Mouse (Mus musculus) midbrain, embryonic 14.5 days (tissue): ENCODE measurements around the gene Hoxa5. TPM values are rescaled to one million over a fixed set of nuclear protein-coding genes. Genes with fewer than 3 reads are reported as not detected.
A peak's percentile ranks its signal among the peaks of the same experiment; 100 is the strongest.

ENCODE experiments used
- ATAC-seq: fragments of 200-750 bp; cut with Nextera tagmentation; 2 replicates; pipeline ENCODE4 v1.8.0; 2017; ENCODE audit warnings: moderate number of reproducible peaks, moderate library complexity; ENCODE audit not compliant: low FRiP score, low TSS enrichment
- DNase-seq: peaks from one replicate; pipeline ENCODE4 v3.0.0-alpha.2; 2015
- H3K27ac ChIP-seq: fragments of 300-500 bp; sonication (generic); replicated peaks from 2 replicates; pipeline ENCODE4 v1.5.1; 2014; ENCODE audit warnings: mild to moderate bottlenecking, low read depth, low read length, moderate library complexity
- H3K27me3 ChIP-seq: fragments of 300-500 bp; sonication (generic); 2 replicates; pipeline ENCODE4 v1.6.1; 2014; ENCODE audit warnings: low read length, control low read depth, mixed read lengths; ENCODE audit not compliant: control insufficient read depth, insufficient read depth
- H3K36me3 ChIP-seq: fragments of 300-500 bp; sonication (generic); 2 replicates; pipeline ENCODE4 v1.6.1; 2014; ENCODE audit warnings: low read length, control low read depth; ENCODE audit not compliant: control insufficient read depth, insufficient read depth
- H3K4me1 ChIP-seq: fragments of 300-500 bp; sonication (generic); 2 replicates; pipeline ENCODE4 v1.6.1; 2014; ENCODE audit warnings: mild to moderate bottlenecking, antibody characterized with exemption, low read length, control low read depth; ENCODE audit not compliant: control insufficient read depth, insufficient read depth
- H3K4me2 ChIP-seq: fragments of 300-500 bp; sonication (generic); 2 replicates; pipeline ENCODE4 v1.6.1; 2014; ENCODE audit warnings: mild to moderate bottlenecking, low read length, moderate library complexity
- H3K4me3 ChIP-seq: fragments of 300-500 bp; sonication (generic); replicated peaks from 2 replicates; pipeline ENCODE4 v1.5.1; 2014; ENCODE audit warnings: low read depth, low read length
- H3K9ac ChIP-seq: fragments of 300-500 bp; sonication (generic); replicated peaks from 2 replicates; pipeline ENCODE4 v1.6.1; 2014; ENCODE audit warnings: mild to moderate bottlenecking, low read length, moderate library complexity
- H3K9me3 ChIP-seq: fragments of 300-500 bp; sonication (generic); 2 replicates; pipeline ENCODE4 v1.6.1; 2016; ENCODE audit warnings: low read length, control low read depth, mixed read lengths; ENCODE audit not compliant: control insufficient read depth
- WGBS: fragments of 180-500 bp; shearing (Covaris S2); extraction: QIAGEN DNeasy Blood & Tissue Kit; methylation state at CpG from one replicate; pipeline ENCODE4 v1.1.7; 2014; 5-methylcytosine and 5-hydroxymethylcytosine counted together
- polyA plus RNA-seq: library from polyadenylated mRNA; unstranded; fragments of >200 nt; fragmentation: Nextera tagmentation; extraction: Ambion mirVana; gene quantifications from 2 replicates; pipeline ENCODE4 v1.2.1, GENCODE M21; 2014

The Hoxa5 gene
- polyA plus RNA-seq, 1 experiment from 2014 or later, result not detected

- 3% methylated on average over 24 of the region's 24 CpGs for WGBS
- Histone ChIP-seq H3K9ac (no peak overlapping the region), H3K27ac (no peak overlapping the region), H3K4me2 (no peak overlapping the region), H3K9me3 (no peaks in the 10 kb centered on the region), H3K27me3 (peaks cover 97% of the 10 kb centered on the region), H3K4me3 (no peak overlapping the region), H3K36me3 (no peaks in the 10 kb centered on the region), H3K4me1 (no peaks in the 10 kb centered on the region)
- DNase-seq, result no peak
- no peak for ATAC-seq
Observed at GRCm38 (mm10) chr6:52223939-52224760, 19.8 kb upstream of the Hoxa5 start.

- H3K36me3 ChIP-seq, result no peaks in the 10 kb centered on the region
- H3K4me1 ChIP-seq, result no peaks in the 10 kb centered on the region
- 7% methylated on average over 13 of the region's 13 CpGs for WGBS
- no peak for ATAC-seq
- no peak overlapping the region for H3K9ac ChIP-seq
- no peak overlapping the region for H3K27ac ChIP-seq
- no peaks in the 10 kb centered on the region for H3K9me3 ChIP-seq
- H3K4me3 ChIP-seq, result no peak overlapping the region
- H3K27me3 ChIP-seq, result peaks cover 97% of the 10 kb centered on the region
- no peak overlapping the region for H3K4me2 ChIP-seq
- no peak for DNase-seq
Observed at GRCm38 (mm10) chr6:52222729-52223128, 18.3 kb upstream of the Hoxa5 start.

- Histone ChIP-seq H3K27ac (no peak overlapping the region), H3K36me3 (no peaks in the 10 kb centered on the region), H3K4me2 (peak overlapping the region; percentile 79; the same call in 1 of the 2 replicates), H3K4me3 (0 out of 2 replicates have a peak overlapping the region, but pooled peaks have one; percentile 41), H3K27me3 (peaks cover 97% of the 10 kb centered on the region), H3K4me1 (0 out of 2 replicates have a peak, but pooled peaks cover under 1% of the 10 kb centered on the region), H3K9ac (no peak overlapping the region), H3K9me3 (no peaks in the 10 kb centered on the region)
- DNase-seq, result no peak
- ATAC-seq, result no peak
- 5% methylated on average over 21 of the region's 21 CpGs for WGBS
Observed at GRCm38 (mm10) chr6:52221993-52222685, 17.8 kb upstream of the Hoxa5 start.

DNA sequence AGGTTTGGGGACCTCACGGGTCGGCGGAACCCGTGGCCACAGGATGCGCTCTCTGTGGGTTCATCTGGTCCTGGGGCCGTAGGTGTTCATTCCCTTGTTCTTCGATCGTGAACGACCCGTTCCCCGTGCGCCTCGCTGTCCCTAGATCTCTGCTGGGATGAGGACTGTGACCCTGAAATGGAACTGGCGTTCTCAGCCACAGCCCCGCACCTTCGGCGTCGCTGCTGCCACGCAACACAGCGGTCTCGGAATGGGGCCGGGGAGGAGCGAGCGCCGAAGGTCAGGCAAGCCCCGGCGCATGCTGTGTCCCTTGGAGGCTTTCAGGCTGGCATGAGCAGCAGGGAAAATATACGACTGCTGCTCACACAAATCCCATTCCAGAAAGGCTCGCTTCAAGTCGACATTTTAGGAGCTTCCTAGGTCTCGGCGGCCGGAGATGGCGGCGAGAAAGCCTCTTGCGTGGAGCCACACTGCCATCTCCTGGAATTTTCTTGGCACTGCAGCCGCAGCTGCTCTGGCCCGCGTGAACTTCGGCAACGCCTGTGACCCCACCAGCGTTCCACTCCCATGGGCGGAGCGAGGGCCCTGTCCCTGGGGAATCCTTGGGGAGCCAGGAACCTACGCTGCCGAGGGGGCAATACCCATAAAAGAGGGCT lies 17.1 kb upstream of the Hoxa5 start, which contains the start of gene Hoxa7:
Gene Hoxa7, minus strand, starts transcription at position 518 of the 656 bp plus-strand sequence.
- H3K9me3 ChIP-seq, result no peaks in the 10 kb centered on the region
- no peak within 1 kb of the TSS for H3K27ac ChIP-seq
- no peaks in the 10 kb centered on the region for H3K36me3 ChIP-seq
- 0 out of 2 replicates have a peak, but pooled peaks cover 3% of the 10 kb centered on the region for H3K4me1 ChIP-seq
- H3K4me3 ChIP-seq, result peak within 1 kb of the TSS; percentile 41
- WGBS, result 1% methylated on average over 46 of the region's 46 CpGs
- DNase-seq (peak; percentile 92), ATAC-seq (peak; percentile 58; the same call in 1 of the 2 replicates)
- peaks cover 97% of the 10 kb centered on the region for H3K27me3 ChIP-seq
- peak within 1 kb of the TSS; percentile 31; the same call in 1 of the 2 replicates for H3K9ac ChIP-seq
- H3K4me2 ChIP-seq, result peak within 1 kb of the TSS; percentile 79

- Histone ChIP-seq H3K27ac (no peak overlapping the region), H3K9me3 (no peaks in the 10 kb centered on the region), H3K27me3 (peaks cover 98% of the 10 kb centered on the region), H3K4me2 (peak overlapping the region; percentile 79; the same call in 1 of the 2 replicates), H3K9ac (no peak overlapping the region), H3K4me1 (0 out of 2 replicates have a peak, but pooled peaks cover 3% of the 10 kb centered on the region), H3K4me3 (peak overlapping the region; percentile 41), H3K36me3 (no peaks in the 10 kb centered on the region)
- WGBS, result 7% methylated on average over 12 of the region's 12 CpGs
- ATAC-seq (no peak), DNase-seq (no peak)
Observed at GRCm38 (mm10) chr6:52220865-52221310, 16.5 kb upstream of the Hoxa5 start.

- Histone ChIP-seq H3K4me3 (no peak overlapping the region), H3K9me3 (no peaks in the 10 kb centered on the region), H3K4me1 (0 out of 2 replicates have a peak, but pooled peaks cover 3% of the 10 kb centered on the region), H3K36me3 (no peaks in the 10 kb centered on the region), H3K27ac (no peak overlapping the region), H3K9ac (no peak overlapping the region), H3K4me2 (no peak overlapping the region), H3K27me3 (peaks cover 98% of the 10 kb centered on the region)
- DNase-seq (no peak), ATAC-seq (no peak)
- 12% methylated on average over 32 of the region's 32 CpGs for WGBS
Observed at GRCm38 (mm10) chr6:52220003-52220864, 15.8 kb upstream of the Hoxa5 start.

GRCm38 (mm10) chr6:52219234-52219942 lies 15.0 kb upstream of the Hoxa5 start:
- H3K27ac ChIP-seq, result no peak overlapping the region
- H3K9ac ChIP-seq, result no peak overlapping the region
- H3K27me3 ChIP-seq, result peaks cover 98% of the 10 kb centered on the region
- 0 out of 2 replicates have a peak, but pooled peaks cover 3% of the 10 kb centered on the region for H3K4me1 ChIP-seq
- no peaks in the 10 kb centered on the region for H3K9me3 ChIP-seq
- H3K36me3 ChIP-seq, result no peaks in the 10 kb centered on the region
- WGBS, result 12% methylated on average over 9 of the region's 9 CpGs
- H3K4me2 ChIP-seq, result no peak overlapping the region
- DNase-seq (no peak), ATAC-seq (no peak)
- H3K4me3 ChIP-seq, result no peak overlapping the region
